Mouse (Mus musculus) liver, adult 10 weeks (tissue): ENCODE results near the gene Cts8. TPM values are rescaled to one million over a fixed set of nuclear protein-coding genes. Genes with fewer than 3 reads are reported as not detected.

Source experiments
- polyA plus RNA-seq: library from polyadenylated mRNA; stranded (reverse); fragments of 350-450 nt; fragmentation: Illumina TruSeq; extraction: RNeasy Lipid Tissue Mini Kit (QIAGEN cat#74804); gene quantifications from one replicate; pipeline ENCODE4 v1.2.3, GENCODE M21; 2014; ENCODE audit warnings: low read depth, low replicate concordance

The Cts8 gene
- not detected for polyA plus RNA-seq

GRCm38 (mm10) chr13:61255258-61255657, at the start of gene Cts8:
TSS of gene Cts8 (minus strand) at chr13:61255358.

GRCm38 (mm10) chr13:61288739-61289138, 33.6 kb upstream of the Cts8 start, which contains the start of gene Gm49398:
TSS of gene Gm49398 (minus strand) at chr13:61288839.

GRCm38 (mm10) chr13:61203310-61203709, 51.8 kb downstream of the Cts8 start, which contains the start of gene Cts6:
TSS of gene Cts6 (minus strand) at chr13:61203410.

Other genes starting within 250 kb of the Cts8 start
- not detected for gene Ctsj, start 249.4 kb downstream of the Cts8 start, polyA plus RNA-seq
- not detected for gene Ctsq, start 214.7 kb downstream of the Cts8 start, polyA plus RNA-seq
- gene Ctsr, start 91.1 kb downstream of the Cts8 start, polyA plus RNA-seq: not detected
- gene Cts6, start 51.9 kb downstream of the Cts8 start, polyA plus RNA-seq: not detected
- not detected for gene Gm49398, start 33.5 kb upstream of the Cts8 start, polyA plus RNA-seq
- gene Cts7, start 102.8 kb upstream of the Cts8 start, polyA plus RNA-seq: not detected